Mouse (Mus musculus): ENCODE data around the gene Hmg20a.

- TF ChIP-seq MAFK (IDR thresholded peaks at IDR 0.05; ENCODE audit: insufficient read depth, low read depth, low read length) (no peak), HCFC1 (IDR thresholded peaks at IDR 0.05; ENCODE audit: borderline replicate concordance, insufficient read depth, low read length) (no peak), ZC3H11A (IDR thresholded peaks at IDR 0.05; ENCODE audit: borderline replicate concordance, low read depth, low read length) (no peak)
Observed at GRCm38 (mm10) chr9:56495795-56496232, 77.4 kb downstream of the Hmg20a start.

Measured in ES-E14 (cell line).